Mouse (Mus musculus) thymus, adult 2 months (tissue): ENCODE measurements around the gene Cfap206.

Experiments
- CTCF ChIP-seq: fragments of 200-500 bp; IDR thresholded peaks from 2 replicates; pipeline ENCODE4 v1.5.1; 2012; ENCODE audit warnings: mild to moderate bottlenecking, control low read depth, low read length, moderate library complexity, borderline replicate concordance; ENCODE audit not compliant: control insufficient read depth, poor library complexity, insufficient read depth; ENCODE audit errors: extremely low read depth
- POLR2A ChIP-seq: fragments of 200-500 bp; IDR thresholded peaks from 2 replicates; pipeline ENCODE4 v1.6.1; 2012; ENCODE audit warnings: mild to moderate bottlenecking, low read length, control low read depth, moderate library complexity; ENCODE audit not compliant: control insufficient read depth, poor library complexity, insufficient read depth; ENCODE audit errors: extremely low read depth

DNA sequence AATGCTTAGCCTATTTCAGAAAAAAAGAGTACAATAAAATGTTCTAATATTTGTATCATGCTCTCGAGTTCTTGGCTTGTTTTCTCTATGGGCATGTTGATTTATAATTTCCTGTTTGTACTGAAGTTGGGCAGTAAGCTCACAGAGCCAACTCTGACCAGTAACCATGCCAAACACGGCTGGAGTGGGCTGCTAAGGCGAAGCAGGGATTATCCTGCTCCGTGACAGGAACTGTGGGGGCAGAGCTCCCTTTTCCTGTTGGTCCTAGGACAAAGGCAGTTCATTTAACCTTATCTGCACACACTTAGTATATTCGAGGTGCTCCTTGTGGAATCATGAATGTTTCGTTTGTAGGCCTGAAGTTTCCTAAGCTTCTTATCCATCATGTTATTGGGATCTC lies 19.2 kb upstream of the Cfap206 start:
- TF ChIP-seq CTCF (no peak), POLR2A (no peak)
